Mouse (Mus musculus): ENCODE measurements at regions not wholly inside any gene's neighbourhood (a gene's known extent, or its start where the extent isn't known, plus 50 kb on each side); places are given as distances from the start of the nearest gene placed in this dataset.

GRCm38 (mm10) chr1:35806329-35806728 is 261.9 kb upstream of the Hs6st1 start:
- TF ChIP-seq FLI1 (IDR thresholded peaks at IDR 0.05; ENCODE audit: low read length) (no peak), GATA1 (IDR thresholded peaks at IDR 0.05; ENCODE audit: borderline replicate concordance, low read length) (no peak)

All from megakaryocyte, embryonic 14.5 days (primary cell).